Mouse (Mus musculus): ENCODE data around the gene Hist1h2bh.

- TF ChIP-seq CTCF (IDR thresholded peaks at IDR 0.05; ENCODE audit: borderline replicate concordance, extremely low read depth, insufficient read depth, insufficient read length) (no peak), POLR2A (IDR thresholded peaks at IDR 0.05; ENCODE audit: borderline replicate concordance, extremely low read depth, insufficient read depth, insufficient read length, poor library complexity, severe bottlenecking) (no peak)
These were observed 41.1 kb upstream of the Hist1h2bh start for GRCm38 (mm10) chr13:23584331-23584730.

Data from brain, embryonic 14.5 days (tissue).